Mouse (Mus musculus): ENCODE measurements at regions not wholly inside any gene's neighbourhood (a gene's known extent, or its start where the extent isn't known, plus 50 kb on each side); places are given as distances from the start of the nearest gene placed in this dataset.

DNA sequence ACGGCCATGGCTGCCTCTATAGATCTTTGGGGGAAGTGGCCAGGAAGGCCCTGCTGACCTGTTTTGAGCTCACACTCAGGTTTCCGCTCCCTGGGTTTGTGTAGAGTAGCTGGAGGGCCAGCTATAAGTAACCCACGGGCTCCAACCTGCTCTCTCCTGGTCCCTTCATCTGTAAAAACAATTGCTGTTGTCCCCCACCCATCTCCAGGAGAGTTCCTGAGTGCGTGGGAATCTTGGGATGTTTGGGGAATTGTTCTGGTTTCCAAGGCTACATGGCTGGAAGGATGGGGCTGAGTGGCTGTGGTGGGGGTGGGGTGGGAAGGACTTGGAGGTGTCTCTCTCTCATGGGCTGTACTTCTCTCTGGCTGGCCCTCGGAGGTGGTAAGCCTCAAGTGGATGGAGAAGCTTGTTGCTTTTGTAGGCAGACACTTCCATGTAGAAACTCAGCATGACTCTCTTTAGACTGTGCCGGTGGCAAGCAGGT is 86.0 kb downstream of the Ackr3 start:
- DNase-seq: no peak

DNA sequence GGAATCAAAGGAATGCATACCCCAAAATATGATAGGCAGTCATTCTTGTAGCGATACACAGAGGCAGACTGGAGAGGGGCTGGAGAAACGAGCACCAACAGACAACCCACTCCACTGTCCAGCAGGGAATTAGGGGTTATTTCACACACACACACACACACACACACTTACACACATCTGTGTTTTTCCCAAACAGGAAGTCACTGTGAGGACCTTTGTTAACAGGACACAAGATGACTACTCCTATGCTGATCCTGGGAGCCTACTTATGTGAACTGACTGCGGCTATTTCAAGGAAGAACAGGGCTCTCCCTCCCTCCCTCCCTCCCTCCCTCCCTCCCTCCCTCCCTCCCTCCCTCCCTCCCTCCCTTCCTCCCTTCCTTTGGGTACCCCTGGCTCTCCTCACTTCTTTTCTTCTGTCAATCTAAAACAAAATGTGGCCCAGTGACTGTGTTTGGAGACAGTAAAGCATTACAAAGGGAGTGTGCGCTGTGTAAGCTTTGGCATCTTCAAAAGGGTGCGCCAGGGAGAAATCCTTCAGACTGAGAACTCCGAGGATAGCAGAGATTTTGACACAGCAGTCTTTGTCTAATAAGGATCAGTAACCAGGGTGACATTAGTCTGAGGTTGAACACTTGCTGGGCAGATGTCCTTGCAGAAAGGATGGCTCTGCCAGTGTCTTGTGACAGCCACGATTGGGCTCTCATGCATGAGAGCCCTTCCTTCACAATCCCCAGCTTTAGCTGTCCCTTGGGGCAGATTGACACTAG is 86.8 kb downstream of the Ackr3 start:
- no peak for DNase-seq

DNA sequence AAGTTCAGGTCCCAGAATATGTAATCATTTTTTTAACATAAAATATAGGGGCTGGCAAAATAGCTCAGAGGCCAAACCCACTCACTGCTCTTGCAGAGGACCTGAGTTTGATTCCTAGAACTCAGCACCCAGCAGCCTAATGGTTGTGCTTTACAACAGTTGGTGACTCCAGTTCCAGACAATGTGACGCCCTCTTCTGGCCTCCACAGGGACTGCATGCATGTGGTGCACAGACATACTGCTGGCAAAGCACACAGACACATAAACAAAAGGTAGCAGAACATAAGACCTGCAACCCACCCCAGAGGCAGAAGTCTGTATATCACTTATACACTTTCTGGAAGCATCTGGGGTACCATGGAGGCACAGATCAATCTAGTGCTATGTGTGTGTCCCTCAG is 87.5 kb downstream of the Ackr3 start:
- no peak for DNase-seq

DNA sequence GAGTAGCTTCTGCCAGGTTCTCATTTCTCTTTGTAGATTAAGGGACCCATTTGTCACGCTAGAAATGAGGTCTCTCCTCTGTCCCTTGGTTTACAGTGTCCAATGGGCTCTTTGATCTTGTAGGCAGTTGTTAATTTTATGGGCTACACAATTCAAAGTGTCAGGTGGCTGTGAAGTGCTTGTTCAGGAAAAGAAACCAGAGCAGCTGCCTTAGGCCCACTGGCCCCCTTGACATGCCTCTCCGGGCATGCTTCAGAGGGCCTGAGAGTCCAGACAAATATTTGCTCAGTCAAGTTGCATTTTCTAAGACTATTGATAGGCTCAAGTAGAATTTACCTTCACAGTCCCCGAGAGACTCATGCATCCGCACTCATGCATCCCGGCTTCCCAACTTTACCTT is 94.0 kb downstream of the Ackr3 start:
- DNase-seq: no peak

DNA sequence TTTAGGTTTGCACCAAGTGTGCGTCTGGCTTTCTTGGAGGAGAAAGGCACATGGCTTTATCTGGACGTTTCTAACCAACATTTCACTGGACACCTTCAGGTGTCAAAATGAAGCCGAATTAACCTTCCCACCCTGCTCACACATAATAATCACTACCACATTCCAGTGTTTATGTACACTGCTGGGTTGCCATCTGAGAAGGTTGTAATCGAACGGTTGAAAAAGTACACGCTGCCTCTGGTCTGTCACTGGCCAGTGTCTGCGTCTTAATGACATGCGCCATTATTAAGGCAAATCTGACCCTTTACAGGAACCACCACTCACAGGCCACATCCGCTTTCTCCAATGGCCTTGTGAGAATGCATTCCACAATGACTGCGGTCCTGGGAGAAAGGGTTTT is 96.4 kb downstream of the Ackr3 start:
- DNase-seq: no peak

DNA sequence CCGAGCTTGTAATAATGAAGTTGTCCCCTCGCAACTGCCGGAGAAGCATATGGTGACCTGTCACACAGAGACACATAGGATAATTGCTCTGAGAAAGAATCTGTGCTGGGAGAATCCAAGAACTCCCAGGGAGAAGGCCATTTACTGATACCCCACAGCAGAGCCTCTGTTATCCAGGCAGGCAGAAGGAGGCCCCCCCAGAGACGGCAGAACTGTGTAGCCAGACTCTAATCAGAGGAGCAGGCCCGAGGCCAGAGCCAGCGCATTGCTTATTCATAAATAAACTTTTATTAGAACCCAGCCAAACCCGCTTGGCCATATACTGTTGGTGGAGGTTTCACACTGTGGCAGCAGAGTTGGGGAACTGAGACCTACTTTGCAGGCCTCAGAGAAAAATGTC is 100.6 kb downstream of the Ackr3 start:
- DNase-seq: no peak

DNA sequence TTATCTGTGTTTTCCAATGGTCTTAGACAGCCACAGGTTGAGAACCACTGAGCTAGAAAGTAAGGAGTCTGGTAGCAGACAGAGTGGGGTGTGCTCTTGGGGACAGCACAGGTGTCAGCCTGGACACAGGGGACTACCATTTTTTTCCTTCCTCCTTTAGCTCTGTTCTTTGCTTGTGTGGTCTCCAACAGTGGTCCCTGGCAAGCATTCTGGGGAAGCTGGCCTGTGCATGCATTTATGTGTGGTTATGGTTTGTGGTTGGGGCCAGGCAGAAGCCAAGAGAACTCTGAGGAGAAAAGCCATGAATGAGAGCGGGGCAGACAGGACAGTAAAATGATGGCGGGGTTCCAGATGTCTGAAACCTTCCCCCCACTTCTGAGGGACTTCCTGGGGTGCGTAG is 107.2 kb downstream of the Ackr3 start:
- DNase-seq: no peak

DNA sequence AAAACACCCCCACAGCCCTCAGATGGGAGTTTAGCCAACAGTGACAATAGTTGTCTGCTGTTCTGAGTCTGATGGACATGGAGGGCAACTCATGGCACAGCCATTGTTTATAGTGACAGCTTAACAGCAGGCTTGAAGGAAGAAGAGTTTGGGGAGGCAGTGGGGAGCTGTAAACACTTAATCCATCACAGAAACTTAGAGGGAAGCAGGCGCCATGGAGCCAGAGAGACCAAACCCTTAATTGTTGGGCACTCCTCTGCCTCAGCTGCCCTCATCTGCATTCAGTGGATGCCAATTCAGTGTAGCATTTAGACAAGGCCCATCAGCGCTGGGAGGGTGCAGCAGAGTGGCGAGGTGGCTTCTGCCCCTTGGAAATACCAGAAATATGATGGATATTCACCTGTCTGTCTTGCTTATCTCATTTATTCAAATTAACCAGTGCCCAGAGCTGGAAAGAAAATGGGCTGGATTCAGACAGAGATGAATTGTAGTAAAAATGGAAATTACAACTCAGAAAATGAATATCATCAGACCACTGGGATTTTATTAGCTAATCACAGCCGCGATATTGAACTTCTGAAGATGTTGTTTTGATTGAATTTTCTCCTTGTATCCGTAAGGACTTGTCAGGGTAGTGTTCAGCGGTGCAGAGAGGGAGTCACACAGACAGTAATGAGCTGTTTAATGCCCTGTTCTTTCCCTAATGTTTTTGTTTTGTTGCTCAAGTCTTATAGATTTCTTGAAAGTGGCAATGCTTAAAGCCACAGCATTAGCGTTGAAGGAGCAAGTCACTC is 108.1 kb downstream of the Ackr3 start:
- DNase-seq: no peak

DNA sequence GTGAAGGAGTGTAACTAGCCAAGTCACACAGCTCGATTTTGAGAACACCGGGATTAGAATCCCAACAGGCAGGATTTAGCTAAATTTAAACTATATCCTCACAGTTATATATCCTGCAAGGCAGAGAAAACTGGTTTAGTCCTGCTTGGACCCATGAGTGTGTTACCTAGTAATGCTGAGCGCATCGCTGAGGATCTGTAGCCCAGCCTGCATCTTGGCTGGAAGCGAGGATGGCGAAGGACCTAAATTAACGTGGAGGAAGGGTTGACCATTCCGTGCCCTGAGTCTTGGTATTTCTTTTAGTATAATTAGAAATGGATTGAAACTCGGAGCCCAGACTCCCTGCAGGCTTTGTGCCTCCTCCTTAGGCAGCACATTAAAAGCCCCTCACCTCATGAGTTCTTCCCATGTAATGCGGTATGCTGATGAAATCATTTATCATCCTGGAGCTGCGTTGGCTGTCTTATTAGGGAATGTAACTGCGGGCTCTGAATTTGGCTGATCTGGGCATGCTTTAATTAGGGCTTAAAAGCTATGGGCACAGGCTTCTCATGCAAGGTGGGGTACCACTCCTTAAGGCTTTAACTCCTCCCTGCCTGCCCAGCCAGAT is 110.1 kb downstream of the Ackr3 start:
- DNase-seq: no peak

DNA sequence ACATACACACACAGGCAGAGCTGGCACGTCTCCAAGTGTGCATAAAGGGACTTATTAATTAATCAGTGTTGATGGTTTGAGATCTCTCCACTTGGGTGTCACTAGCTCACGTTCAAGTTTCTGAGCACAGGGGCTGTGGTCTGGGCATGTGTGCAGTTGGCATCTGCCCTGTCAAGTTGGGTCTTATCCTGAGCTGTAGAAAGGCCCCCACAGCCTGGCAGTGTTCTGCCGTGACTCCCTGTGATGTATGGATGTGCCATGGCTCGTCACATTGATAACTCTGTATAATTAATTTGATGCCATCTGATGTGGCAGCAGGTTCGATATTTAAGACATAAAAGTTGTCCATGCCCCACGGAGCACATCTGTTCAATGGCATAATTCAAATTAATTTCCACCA is 114.1 kb downstream of the Ackr3 start:
- no peak for DNase-seq

DNA sequence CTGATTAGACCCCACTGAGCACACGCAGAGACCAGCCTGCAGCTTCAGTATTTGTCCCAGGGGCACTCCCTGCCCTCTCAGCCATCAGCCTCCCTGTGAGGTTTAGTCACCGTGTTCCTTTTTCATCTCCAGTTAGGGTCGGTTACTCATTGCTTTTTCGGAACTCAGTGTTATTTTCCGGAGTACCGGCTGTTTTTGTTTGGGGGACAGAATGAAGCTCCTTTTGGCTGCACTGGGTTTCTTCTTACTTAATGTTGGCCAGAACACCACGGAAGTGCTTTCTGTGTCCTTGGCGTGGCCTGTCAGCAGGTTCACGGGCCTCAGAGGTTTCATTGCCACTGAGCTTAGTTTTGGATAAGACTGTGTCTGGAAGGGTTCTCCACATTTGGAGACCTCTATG is 114.7 kb downstream of the Ackr3 start:
- DNase-seq: no peak

DNA sequence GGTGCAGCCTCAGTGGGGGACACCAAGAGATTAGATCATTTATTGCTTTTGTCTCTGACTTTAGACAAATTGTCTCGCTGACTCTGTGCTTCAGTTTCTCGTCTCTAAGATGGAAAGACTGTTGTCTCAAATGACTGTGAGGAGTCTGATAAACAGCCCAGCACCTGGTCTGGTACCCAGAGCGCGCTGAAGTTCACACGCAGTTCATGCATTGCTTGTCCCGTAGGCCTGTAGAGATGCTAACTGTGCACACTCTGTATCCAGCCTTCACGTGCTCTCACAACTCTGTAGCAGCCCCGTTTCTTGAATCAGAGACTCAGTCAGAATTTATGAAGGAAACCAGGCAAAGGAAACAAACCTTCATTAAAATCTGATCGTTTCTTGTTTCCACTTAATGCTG is 116.7 kb downstream of the Ackr3 start:
- DNase-seq: no peak

DNA sequence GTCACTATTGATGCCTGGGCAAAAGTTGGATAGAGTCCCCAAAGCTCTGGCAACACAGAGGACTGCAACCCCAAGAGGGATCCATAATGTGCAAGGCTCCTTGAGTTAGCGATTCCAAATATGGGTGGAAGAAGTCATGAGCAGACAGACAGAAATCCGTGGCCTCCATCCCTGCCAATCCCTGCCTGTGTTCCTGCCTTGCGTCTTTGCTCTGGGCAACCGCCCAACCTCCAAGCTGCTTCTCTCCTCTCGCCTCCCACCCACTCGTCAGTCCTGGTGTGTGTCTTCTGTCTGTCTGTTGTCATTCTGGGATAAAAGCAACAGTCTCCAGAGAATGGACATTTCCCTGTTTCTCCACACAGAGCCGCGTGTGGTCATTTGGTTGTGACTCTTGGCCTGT is 117.7 kb downstream of the Ackr3 start:
- DNase-seq: no peak

DNA sequence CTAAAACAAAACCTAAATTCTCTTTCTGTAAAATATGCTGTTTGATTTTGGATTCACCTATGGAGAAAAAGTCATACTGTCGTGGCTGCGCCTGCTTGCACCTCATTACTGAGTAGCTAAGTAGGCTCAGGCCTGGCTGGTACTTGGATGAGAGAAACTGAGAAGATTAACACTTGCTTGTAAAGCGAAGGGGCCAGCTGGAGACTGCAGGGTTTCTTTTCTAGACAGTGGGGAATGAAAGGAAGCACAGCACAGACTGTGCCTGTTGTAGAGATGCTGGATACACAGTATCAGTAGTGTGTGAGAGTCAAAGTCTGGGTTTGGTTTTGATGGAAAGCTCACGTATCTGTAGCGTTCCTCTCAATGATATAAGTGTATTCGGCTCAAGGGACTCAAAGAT is 123.5 kb downstream of the Ackr3 start:
- DNase-seq: no peak

DNA sequence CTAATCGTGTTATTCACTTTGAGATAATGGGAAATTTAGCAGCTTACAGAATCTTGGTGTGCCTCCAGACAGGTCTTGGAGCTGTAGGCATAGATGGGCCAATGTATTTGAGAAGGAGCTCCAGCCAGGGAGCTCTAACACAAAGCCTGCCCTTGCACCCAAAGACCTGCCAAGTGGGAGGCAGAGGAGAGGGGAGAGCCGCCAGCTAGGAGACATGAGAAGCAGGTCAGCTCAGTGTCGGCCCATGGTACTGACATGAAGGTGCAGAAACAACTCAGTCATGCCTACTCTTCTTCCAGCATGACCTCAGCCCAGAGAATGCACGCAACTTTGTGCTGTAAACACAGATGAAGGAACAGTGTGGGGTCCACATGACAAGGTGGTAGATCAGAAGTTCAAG is 128.8 kb downstream of the Ackr3 start:
- no peak for DNase-seq

DNA sequence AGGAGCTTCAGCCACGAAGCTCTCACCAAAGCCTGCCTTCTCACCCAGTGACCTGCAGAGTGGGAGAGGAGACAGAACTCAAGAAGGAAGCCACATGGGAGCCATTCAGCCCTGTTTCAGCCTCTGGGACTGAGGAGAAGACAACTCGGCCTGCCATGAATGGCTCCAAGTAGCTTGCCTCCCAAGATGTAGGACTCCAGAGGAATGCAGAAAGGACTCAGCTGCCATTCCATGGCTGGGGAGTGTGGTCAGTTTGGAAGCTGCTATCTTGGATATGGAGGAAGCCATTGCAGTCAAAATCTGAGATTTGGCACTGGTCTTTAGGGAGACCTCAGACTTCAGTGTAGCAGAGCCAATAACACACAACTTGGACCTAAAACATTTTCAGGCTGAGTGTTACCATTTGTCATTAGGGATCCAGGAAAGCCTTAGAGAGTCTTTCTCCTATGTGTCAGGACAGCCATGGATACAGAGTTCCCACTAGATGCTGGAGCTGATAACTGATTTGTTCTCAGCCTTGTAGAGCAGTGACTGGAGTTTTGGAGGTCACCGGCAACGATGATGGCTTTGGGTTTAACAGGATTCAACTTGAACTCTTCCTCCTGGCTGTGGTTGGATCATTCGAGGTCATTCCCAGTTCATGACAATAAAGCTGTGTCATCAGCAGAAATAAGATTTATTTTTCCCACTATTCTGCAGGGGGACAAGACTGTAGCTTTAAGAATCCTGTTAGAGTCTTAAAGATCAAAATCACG is 130.1 kb downstream of the Ackr3 start:
- DNase-seq: no peak

DNA sequence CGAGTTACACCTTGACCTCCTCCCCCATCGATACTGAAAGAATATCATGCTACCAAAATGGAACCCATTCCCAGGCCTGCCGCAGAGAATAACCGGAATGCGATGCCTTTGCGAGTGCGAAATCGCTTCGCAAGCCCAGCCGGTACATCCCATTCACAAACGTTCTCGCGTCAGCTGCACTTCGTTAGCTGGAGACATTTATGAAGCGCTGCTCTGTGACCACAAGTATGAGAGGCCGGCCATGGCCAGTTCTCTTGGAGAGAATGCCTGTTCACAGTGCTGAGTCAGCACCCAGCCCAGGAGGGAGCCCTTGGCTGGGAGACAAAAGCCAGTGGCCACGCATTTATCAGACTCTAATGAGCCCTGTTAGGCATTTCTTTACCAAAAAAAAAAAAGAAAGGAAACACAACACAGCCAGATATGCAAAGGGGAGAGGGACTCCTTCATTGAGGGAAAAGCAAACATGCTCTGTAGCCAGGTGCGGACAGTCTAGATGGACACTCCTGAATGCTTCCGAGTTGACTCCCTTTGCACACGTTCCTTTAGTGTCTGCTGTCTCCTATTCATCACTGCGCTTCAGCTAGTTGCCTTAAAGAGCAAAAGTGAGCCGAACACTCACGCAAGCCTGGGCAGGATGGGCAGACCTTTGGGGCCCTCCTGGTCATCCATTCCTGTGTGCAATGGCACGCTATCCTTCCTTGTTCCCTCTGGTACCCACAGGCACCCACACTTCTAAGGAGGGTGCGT is 131.4 kb downstream of the Ackr3 start:
- no peak for DNase-seq

DNA sequence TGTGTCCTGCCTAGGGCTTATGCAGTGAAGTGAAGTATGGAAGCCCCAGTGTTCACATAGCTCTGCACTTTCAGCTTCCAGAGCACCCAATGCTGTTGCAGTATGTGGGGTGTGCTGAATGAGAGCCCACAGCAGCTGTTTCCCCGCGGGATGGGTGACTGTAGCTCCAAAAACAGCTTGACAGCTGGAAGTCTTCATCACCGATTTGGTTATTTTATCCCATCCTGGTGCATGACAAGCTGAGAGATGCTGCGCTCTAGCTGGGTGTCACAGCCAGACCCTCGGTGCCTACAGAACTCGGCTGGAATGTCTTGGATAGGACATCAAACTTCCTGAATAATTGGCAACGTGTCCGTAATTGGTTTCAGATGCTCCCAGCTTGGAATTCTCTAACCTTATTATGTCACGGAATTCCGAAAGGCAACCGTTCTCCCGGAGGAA is 134.1 kb downstream of the Ackr3 start:
- DNase-seq: no peak

DNA sequence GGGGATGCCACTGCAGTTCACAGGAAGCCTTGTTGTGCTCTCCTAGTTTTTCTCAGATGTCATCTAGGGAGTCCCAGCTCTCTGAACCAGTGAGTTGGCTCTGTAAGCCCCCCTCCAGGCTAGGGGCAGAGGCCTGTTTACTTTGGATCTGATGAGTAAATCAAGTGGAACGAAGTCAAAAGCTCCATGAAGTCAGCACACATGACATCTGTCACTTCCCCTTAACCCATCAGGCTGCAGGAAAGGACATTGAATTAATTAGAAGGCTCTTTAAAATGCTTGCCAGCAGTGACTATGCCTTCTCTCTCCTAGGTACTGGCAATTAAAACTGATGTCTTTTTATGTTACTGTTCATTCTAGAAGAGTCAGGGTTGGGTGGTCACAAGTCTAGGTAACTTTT is 138.6 kb downstream of the Ackr3 start:
- DNase-seq: no peak

DNA sequence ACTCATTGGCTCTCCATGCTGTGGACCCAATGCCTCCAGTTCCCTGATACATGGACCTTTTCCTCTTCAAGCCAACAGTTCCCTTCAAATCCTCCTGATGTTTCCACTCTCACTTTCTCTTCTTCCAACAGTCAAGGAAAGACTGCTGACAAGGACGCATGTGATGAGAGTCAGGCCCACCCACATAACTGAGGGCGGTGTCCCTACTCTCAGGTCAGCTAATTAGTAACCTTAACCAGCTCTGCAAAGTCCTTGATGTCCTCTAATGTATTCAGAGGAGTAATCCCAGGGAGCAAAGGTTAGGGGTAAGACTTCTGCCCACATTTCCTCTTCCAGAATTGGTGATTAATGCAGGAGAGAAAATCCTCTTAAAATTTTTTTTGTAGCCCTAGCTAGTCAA is 139.7 kb downstream of the Ackr3 start:
- no peak for DNase-seq

DNA sequence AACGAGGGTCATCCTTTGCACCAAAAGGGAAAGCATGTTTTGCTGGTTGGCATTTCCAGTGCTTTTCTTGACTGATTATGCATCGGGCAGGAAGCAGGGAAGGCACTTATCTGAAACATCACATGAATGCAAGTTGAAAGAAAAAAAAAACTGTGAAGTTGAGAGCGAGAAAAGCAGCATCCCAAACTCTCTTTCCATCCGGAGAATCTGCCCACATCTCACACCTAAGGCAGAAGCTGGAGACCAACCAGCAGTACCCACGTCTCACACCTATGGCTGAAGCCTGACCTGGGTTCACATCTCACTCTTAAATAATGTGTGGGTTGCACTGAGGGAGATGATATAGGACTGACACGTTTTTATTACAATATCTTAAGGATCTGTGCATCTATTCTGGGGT is 143.3 kb downstream of the Ackr3 start:
- no peak for DNase-seq

DNA sequence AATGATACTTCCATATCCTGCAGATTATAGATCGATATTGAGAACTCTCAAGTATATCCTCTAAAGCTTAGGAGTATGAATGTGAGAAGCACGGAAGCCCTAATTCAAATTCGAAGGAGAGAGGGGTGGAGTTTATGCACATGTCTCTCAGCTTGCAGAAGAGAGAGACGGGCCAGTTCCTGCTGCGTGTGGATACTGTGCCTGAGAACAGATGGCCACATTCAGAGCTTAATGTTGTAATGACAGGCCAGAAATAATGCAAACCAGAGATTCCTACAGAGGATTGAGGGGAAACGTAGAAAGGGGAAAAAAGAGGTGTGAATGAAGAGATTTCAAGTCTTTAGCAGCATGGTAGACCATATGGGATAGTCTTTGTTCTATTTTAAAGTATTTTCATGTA is 145.8 kb downstream of the Ackr3 start:
- DNase-seq: peak; percentile 46

DNA sequence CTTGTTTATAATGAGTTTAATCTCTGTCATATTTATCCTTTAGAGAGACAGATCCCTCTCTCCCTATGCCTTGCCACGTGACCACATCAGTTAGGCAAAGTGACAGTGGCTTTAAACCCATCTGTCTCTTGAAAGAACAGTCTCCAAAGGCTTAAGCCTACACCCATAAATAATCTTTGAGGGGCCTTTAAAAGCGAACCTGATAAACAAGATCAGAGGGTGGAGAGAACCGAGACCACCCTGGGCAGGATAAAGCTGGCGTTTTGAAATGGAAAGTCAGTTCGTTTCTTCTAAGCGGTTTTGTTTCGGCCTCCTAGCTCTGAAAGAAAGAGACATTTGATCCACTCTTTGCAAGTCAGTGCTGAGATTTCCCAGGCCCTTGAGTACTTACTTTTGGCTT is 149.5 kb downstream of the Ackr3 start:
- no peak for DNase-seq
